Mouse (Mus musculus) lung, adult 2 months (tissue): ENCODE results near the gene Six3.

ENCODE experiments used
- CTCF ChIP-seq: fragments of 200-500 bp; IDR thresholded peaks from 2 replicates; pipeline ENCODE4 v1.5.1; 2011; ENCODE audit warnings: mild to moderate bottlenecking, low read length, control low read depth; ENCODE audit not compliant: insufficient read depth
- POLR2A ChIP-seq: fragments of 200-500 bp; IDR thresholded peaks from 2 replicates; pipeline ENCODE4 v1.6.1; 2011; ENCODE audit warnings: low read depth, mild to moderate bottlenecking, control low read depth, low read length, borderline replicate concordance; ENCODE audit errors: extremely low read depth

DNA sequence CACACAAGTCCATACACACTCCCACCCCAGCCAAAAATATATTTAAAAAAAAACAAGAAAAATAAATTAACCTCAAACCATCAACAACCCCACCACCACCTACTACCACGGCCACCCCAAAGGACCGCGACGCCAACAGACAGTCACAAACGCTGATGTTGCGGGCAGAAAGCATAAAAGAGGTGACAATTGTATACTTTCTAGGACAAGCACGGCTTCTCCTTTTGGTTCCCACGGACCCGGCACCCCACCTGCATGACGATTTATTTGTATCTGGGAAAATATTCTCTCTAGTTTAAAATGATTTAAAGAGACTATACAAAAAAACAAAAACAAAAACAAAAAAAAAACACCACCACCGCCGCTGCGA lies 10.6 kb downstream of the Six3 start:
- no peak for TF ChIP-seq POLR2A
- TF ChIP-seq CTCF, result no peak
